Mouse (Mus musculus): ENCODE results near the gene Sept3.

The Sept3 gene

DNA sequence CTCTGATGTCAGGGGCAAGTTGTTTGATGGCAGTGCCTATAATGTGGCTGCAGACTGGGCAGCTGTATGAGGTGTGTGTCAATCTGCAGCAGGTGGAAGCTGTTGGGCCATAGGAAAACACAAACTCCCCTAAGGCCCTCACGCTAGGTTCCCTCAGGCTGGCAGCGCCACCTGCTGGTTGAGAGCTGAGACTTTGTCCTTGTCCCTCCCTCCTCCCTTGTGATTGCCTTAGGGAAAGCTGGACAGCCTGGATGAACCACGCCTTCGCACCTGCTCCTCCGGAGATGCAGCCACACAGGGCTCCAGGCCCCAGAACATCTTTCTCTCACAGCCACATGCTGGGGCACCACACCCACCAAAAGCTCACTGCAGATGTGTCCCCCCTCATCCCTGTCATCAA is 3.5 kb upstream of the Sept3 start:
- DNase-seq (ENCODE audit: low spot score in 2 of 2) = peak; percentile 40 to 68

DNA sequence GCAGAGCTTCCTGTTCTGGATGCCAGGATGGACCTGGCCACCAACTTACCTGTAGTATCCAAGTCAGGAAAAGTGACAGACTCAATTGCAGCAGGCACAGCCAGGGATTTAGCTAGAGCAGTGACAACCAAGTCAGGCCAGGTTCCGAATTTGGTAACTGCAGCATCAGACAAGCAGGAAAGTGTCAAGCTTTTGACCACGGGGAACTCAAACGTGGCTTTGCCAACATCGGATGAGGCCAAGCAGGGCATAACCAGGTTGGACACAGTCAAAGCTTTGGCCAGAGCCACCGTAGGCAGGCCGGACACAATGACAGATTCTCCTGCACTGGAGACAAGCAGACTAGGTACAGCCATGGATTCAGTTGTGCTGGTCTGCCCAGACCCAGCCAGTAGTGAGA is 2.4 kb upstream of the Sept3 start:
- no peak for DNase-seq (ENCODE audit: low spot score in 2 of 2)

DNA sequence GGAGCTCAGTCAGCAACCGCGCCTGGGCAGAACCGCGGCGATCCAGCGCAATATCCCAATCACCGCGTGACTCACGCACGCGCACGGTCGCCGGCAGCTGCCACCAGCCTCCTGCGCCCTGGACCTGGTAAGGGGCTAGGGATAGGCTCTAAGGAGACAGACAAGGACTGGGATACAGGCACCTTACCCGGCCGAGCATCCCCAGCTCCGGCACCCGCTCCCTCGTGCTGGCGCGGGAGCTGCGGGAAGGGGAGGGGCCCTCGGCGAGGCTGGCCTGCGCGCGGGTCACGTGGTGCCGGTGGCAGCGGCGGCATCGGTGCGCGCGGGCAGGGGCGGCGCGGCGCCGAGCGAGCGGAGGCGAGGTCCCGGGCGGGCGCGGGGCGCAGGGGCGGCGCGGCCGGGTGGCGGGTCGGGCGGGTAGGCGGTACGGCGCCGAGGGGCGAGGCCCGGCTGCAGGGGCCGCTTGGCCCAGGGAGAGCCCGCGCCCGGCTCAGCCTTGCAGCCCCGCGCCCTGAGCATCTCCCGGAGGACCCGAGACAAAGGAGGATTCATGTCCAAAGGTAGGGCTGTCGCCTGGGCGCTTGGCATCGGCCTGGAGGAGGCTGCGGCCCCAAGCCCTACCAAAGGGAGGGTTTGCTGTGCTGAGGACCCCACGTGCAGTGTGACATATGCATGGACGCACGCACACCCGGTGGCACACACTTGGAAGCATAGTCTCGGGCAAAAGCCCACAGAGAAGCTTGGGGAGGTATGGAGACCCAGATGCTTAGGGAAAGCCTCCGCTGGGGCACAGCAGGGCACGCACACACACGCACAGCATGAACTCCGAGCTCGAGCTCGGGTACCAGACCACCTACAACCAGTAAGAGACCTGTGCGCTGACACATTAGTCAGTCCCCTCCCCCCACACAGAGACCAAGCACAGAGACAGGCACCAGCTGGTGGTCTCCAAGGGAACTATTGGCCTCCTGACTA is 521 bp downstream of the Sept3 start:
- DNase-seq (ENCODE audit: low spot score in 2 of 2) = peak; percentile 60 to 65

DNA sequence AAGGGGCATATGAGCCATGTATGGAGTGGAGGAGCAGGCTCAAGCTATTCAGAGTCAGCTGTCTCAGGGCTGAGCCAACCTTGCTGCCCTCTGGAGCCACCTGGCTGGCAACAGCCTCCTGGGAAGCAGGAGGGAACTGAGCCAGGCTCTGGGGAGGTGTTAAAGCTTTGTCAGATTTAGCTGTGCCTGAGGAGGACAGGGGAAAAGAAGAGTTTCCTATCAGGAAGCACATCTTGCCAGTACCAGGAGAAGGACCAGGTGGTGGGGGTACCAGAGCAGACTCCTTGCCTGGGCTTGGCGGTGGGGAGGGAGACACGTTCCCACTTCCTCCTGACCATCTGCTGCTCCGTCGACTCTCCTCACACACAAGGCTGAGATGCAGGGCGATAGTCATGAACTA is 2.9 kb downstream of the Sept3 start:
- peak; percentile 39 to 52 for DNase-seq (ENCODE audit: low spot score in 2 of 2)

DNA sequence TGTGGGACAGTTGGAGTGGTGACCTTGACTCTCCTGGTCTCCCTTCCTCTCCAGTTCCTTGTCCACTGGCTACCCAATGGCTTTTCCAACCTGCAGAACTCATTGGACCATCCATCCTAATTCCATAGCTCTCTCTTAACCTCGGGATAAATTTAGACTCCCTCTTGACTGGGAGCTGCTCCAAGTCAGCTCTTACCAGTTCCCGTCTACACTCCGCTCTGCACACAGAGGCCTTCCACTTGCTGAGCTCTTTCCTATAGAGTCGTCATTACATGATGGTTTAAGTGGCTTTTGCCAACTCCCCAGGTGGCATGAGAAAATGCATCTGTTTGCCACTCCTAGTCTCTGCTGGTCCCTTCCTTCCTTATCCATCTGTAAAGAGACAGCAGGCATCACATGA is 5.9 kb downstream of the Sept3 start:
- DNase-seq (ENCODE audit: low spot score in 2 of 2) = no peak

DNA sequence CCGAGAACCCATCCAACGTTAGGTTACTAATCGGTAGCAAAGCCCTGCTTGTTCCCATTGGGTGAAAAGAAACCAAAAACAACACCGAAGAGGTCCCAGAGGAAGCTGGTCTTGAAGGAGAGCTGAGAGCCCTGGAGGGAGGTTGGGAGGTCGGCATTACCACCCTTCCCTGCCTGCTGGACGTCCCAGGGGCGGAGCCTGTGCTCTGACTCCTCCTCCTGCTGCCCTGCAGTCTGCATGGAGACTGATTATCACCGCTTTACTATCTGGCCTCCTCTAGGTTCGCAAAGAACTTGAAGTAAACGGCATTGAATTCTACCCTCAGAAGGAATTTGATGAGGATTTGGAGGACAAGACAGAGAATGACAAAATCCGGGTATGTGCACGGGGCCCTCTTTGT is 11.5 kb downstream of the Sept3 start:
- no peak for DNase-seq (ENCODE audit: low spot score in 2 of 2)

DNA sequence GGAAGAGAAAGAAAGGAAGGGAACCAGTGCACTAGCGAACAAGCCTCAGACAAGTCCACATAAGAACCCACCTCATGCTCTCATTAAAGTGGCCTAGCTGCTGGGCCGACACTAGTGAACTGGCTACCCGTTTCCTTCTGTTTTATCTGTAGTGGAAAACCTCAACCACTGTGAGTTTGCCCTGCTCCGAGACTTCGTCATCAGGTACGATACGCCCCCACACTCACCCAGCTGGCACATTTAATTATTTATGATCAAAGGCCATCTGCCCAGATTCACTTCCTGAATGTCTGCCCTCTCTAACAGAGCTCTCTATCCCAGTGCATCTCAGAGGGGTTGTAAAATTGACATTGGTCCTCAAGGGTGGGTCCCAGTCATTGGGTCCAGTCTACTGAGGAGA is 15.6 kb downstream of the Sept3 start:
- no peak for DNase-seq (ENCODE audit: low spot score in 2 of 2)

DNA sequence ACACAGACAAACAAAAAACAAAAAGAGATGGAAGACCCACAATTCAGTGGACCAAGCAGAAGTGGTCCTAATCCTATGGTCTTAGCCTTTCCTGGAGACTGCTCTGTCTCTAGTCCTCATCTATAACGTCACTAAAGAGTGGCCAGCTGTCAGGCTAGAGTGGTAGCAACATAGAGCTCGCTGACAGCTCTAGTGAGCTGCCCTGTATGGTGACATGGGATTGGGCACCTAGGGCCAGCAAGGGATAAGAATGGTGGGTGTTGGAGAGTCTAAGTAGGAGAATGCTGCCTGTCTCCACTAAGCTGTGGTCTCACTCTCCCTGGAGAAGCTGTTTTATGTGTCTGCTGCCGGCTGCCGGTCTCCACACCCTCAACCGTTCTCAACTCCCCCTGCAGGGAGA is 18.2 kb downstream of the Sept3 start:
- DNase-seq (ENCODE audit: low spot score in 2 of 2) = no peak

DNA sequence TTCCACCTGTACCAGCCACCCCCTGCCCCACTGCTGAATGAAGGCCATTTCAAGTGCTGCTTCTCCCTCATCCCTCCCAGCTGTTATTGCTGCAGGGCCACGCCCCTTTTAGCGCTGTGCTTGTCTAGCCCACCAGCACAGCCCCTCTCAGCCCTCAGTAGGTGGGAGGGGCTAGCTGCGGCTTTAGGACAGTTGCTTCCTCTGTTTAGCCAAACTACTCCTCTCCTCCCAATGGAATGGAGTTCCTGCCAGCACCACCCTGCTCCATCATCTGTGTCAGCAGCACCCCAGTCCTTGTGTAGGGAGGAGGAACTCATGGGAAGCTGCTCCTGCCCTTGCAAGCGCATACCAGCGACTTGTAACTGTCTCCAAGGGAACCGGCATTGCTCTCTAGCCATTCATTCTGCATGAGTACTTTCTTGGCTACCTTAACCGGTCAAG is 18.6 kb downstream of the Sept3 start:
- DNase-seq (ENCODE audit: low spot score in 2 of 2) = no peak

DNA sequence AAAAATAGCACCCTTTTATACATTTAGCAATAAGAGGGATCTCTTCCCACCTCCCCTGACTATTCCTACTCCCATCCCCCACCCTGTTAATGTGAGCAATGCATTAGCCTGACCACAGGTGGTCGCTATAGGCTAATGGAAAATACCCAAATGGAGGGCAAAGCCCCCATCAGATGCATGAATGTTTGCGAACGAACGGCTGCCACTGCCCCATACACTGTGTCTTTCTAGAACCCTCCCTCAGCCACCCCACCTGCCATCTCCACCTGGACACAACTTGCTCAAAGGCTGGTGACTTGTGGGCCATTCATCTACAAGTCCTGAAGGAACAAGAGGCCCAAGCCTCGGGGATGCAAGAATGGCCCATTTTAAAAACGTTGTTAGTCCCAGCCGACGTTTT is 19.4 kb downstream of the Sept3 start:
- DNase-seq (ENCODE audit: low spot score in 2 of 2) = no peak

DNA sequence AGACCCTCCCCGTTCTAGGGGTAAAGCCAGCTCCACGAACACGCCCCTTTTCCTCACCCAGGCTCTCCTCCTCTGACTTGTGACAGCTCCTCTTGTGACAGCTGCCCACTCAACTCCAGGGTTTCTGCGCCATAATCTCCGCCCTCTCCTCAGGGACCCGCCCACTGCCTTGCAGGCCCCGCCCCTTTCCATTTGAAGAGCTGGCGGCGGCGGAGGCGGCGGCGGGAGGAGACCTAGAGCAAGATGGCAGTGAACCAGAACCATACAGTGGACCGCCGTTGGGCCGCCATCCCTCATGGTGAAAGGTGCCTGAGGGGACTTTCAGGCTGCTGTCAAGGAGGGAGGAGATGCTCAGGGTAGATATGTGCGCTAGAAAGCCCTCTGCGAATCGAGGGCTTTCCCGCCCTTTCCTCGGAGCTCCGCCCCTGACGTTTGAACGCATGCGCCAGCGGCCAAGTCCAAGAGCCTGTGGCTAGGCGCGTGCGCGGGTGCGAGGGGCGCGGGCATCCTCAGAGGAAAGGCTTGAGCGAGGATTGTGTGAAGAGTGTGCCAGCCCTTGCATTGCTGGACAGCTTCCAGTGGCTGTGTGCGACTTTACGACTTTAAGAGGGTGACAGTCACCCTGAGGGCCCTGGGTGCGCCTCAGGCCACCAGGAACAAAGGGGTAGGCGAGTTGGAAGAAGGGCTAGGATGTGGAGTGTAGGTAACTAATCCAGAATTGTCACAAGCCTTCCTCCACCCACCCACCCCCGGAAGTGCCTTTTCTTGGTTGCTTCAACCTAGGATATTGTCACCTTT is 24.3 kb downstream of the Sept3 start, which contains the start of gene Wbp2nl:
TSS of gene Wbp2nl (plus strand) at position 191 of the 798 bp plus-strand sequence.
- DNase-seq (ENCODE audit: low spot score in 2 of 2) = no peak

DNA sequence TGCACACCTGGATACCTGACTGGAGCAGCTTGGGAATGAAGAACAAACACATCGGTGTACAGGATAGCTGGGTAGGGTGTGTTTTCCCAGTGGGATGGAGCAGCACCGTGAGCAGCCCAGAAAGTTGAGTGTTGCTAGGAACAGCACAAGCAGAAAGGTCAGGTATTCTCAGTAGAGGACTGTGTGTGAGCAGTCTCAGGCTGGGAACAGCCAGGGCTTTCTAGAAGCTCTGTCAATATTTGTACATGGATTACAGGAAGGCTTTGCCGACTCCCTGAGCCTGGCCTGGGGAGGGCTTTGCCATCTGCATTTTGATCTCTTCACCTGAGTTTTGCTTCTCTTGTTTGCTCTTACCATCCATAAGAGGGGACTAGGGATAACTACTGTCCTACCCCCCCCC is 32.4 kb downstream of the Sept3 start:
- no peak for DNase-seq (ENCODE audit: low spot score in 2 of 2)

DNA sequence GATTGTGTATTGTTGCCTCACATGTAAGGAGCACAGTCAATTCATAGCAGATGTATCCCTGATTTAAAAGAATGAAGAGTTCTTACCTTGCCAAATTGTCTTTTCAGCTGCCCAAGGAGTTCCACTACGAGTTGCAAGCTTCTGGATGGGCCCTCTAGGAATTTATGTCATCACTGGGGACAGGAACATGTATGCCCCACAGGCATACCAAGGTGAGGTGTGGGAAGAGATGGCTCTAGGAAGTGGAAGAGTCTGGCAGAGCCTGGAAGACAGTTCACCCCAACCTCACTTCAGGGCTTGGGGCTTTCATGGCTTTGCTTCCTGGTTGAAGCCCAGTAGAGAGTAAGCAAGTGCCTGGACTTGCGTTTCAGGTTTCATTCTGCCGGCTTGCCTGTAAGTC is 33.7 kb downstream of the Sept3 start:
- DNase-seq (ENCODE audit: low spot score in 2 of 2) = no peak

DNA sequence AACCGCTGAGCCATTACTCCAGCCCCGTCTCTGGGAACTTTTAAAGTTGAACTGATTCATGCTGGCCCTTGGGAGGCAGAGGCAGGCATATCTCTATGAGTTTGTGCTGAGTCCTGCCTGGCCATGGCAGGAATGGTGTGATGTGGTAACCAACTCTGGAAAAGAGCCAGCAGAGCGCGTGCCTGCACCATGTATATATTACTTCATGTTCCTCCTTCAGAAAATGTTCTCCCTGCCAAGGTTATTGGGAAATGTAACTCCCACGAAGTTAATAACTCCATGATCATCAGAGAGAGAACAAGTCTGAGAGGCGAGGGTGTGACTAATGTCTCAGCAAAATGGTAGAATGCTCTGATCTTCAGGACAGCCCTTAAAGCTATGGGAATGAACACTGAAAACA is 43.1 kb downstream of the Sept3 start:
- DNase-seq (ENCODE audit: low spot score in 2 of 2) = no peak

DNA sequence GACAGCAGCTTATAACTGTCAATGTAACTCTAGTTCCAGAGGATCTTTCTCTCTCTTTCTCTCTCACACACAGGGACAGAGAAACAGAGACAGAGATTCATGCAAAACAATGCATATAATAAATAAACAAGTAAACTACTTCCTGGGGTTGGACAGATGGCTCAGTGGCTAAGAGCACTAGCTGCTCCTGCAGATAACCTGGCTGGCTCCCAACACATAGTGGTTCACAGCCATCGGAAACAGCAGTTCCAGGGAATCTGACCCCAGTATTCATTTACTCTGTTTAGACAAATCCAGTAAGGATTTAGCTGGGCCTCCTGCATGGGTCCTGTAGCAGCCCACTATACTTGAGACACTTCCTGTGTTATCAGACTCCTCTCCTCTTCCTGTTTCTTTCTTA is 44.9 kb downstream of the Sept3 start:
- DNase-seq (ENCODE audit: low spot score in 2 of 2) = no peak

DNA sequence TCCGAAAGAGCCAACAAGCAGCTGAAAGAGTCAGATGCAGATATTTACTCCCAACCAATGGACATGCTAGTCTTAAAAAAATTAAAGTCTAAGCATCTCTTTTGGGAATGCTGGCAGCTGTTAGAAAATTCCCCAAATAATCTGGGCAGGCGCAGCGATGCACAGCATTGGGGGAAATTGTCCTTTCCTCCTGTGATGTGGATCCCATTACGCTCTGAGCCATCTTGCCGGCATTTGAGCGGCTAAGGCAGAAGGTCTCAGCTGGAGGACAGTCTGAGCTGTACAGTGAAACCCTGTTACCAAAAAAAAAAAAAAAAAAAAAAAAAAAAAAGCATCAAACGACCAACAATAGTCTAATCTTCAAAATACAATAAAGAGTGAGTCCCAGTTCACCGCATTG is 47.5 kb downstream of the Sept3 start:
- no peak for DNase-seq (ENCODE audit: low spot score in 2 of 2)

DNA sequence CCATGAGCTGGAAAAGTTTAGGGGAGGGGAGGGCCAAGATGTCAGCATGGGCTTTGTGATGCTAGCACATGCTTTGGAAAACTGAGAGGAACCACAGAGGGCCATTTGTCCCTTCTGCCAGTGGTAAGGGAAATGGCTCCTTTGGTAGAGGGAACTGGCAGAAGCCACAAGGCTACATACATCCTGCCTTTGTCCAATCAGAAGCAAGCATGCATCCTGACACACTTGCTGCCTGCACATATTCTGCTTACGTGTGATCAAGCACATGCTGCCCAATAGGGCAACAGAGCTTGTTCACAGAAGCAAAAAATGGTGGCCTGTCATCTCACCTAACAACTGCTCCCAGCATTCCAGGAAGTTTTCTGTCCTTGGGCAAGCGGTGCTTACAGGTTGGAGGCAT is 50.7 kb downstream of the Sept3 start:
- DNase-seq (ENCODE audit: low spot score in 2 of 2) = no peak

DNA sequence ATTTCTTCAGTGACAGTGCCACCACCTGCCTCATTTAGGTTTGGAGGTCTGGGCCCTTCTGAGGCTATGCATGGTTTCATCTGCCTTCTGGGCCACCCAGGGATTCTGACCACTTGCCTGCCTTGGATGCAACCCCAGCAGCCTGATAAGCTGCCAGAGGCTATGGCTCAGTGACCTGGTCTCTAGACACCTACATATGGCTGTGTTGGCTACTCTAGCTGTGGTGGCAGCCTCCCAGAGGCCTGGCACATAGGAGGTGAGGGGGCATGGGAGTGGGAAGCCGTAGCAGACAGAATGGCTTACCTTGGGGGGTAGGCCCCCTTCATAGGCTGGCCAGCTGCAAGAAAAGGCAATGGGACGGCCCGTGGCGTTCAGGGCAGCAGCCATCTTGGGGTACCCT is 60.5 kb downstream of the Sept3 start:
- no peak for DNase-seq (ENCODE audit: low spot score in 2 of 2)

DNA sequence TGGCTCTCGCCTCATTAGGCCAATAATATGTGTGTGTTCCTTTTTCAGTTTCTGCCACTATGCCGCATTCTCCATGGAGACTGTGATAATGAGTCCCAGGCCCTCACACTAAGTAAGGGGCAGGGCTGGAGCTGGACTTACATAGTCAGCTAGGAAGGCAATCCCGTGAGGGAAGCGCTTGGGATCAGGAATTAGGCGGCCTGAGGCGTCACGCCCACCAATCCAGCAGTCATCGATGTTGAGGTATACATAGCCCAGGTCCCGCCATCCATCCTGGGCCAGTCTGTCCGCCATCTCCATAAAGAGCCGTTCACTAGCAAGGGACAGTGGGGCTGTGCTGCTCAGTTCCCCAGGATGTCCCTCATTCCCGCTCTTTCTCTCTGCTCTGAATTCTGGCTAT is 61.9 kb downstream of the Sept3 start:
- no peak for DNase-seq (ENCODE audit: low spot score in 2 of 2)

DNA sequence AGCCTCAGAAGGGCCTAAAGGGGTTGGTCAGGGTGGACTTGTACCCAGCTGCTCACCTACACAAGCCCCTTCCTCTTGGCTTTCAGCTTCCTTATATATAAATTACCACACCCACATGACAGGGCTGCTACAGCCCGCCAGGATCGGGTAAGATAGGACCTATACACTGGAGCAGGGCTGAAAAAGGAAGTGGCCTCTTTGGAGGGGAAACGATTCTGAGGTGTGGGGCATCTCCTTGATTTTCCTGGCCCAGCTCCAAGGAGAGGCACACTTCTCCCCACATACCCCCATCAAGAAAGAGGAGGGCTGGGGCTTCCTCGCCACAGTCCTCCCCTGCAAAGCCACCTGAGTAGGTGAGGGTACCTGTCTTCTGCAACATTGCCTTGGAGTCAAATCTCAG is 63.2 kb downstream of the Sept3 start:
- DNase-seq (ENCODE audit: low spot score in 2 of 2) = no peak

DNA sequence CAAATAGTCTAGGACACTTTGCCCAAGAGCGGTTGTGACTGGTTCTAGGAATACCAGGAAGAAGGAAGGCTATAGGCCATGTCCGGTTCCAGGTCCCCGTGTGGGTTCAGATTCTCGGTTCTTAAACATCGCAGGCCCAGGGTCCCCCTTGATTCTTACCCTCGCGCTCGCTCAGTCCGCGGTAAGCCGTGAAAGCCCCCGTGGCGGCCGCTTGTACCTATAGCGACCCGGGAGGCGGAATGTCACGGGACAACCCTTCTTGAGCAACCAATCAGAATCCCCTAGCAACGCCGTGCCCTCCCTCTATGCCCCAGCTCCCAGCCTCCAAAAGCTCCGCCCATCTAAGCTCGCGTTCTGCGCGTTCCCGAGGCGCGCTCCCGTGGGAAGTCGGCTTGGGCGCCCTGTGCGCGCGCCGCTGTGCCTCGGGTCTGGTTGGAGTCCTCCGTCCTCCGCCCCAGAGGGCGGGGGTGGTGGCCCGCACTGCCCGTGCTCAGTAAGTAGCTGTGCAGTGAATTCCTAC is 64.0 kb downstream of the Sept3 start, which contains the start of the genes Naga, Pheta2 and Smdt1:
TSS of gene Naga (minus strand) at position 333 of the 520 bp plus-strand sequence.
TSS of gene Pheta2 (plus strand) at position 350 of the 520 bp plus-strand sequence.
TSS of gene Smdt1 (plus strand) at position 367 of the 520 bp plus-strand sequence.
- DNase-seq (ENCODE audit: low spot score in 2 of 2) = peak; percentile 83 to 92

DNA sequence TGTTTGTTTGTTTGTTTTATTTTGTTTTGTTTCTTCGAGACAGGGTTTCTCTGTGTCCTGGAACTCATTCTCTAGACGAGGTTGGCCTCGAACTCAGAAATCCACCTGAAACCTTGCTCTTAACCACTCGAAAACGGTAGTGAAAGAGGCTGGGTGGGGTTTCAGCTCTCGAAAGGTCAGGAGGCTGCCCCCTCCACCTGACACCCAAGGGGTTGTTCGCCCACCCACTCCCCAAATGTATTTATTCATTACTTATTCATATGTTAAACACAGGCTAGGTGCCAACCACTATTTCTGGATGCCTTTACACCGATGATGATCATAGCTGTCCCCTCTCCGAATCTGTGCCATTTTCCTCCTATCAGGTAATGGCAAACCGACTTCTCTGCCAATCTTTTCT is 64.5 kb downstream of the Sept3 start:
- DNase-seq (ENCODE audit: low spot score in 2 of 2) = no peak
